Mouse (Mus musculus) stomach, embryonic 16.5 days (tissue): ENCODE results near the gene Pbld2. TPM values are rescaled to one million over a fixed set of nuclear protein-coding genes. Genes with fewer than 3 reads are reported as not detected.
A peak's percentile ranks its signal among the peaks of the same experiment; 100 is the strongest.

Experiments used
- ATAC-seq: fragments of 200-750 bp; cut with Nextera tagmentation; 2 replicates; pipeline ENCODE4 v1.8.0; 2017; ENCODE audit warnings: moderate number of reproducible peaks, moderate TSS enrichment; ENCODE audit not compliant: insufficient read depth, low FRiP score
- H3K27ac ChIP-seq: fragments of 300-500 bp; sonication (generic); 2 replicates; pipeline ENCODE4 v1.5.1; 2014; ENCODE audit warnings: low read length
- H3K27me3 ChIP-seq: fragments of 300-500 bp; sonication (generic); 2 replicates; pipeline ENCODE4 v1.6.1; 2014; ENCODE audit warnings: low read length, control low read depth, mixed read lengths; ENCODE audit not compliant: control insufficient read depth, insufficient read depth
- H3K36me3 ChIP-seq: fragments of 300-500 bp; sonication (generic); 2 replicates; pipeline ENCODE4 v1.6.1; 2014; ENCODE audit warnings: low read length; ENCODE audit not compliant: control insufficient read depth, insufficient read depth
- H3K4me1 ChIP-seq: fragments of 300-500 bp; sonication (generic); 2 replicates; pipeline ENCODE4 v1.6.1; 2014; ENCODE audit warnings: low read length, control low read depth, mixed read lengths; ENCODE audit not compliant: control insufficient read depth, insufficient read depth
- H3K4me2 ChIP-seq: fragments of 300-500 bp; sonication (generic); 2 replicates; pipeline ENCODE4 v1.6.1; 2014; ENCODE audit warnings: low read depth, low read length, mixed read lengths
- H3K4me3 ChIP-seq: fragments of 300-500 bp; sonication (generic); replicated peaks from 2 replicates; pipeline ENCODE4 v1.5.1; 2014; ENCODE audit warnings: mild to moderate bottlenecking, low read length
- H3K9ac ChIP-seq: fragments of 300-500 bp; sonication (generic); 2 replicates; pipeline ENCODE4 v1.6.1; 2014; ENCODE audit warnings: low read length
- H3K9me3 ChIP-seq: fragments of 300-500 bp; sonication (generic); replicated peaks from 2 replicates; pipeline ENCODE4 v1.6.1; 2016; ENCODE audit warnings: low read length, control low read depth; ENCODE audit not compliant: control insufficient read depth
- WGBS: fragments of 180-500 bp; shearing (Covaris S2); extraction: QIAGEN DNeasy Blood & Tissue Kit; methylation state at CpG from one replicate; pipeline ENCODE4 v1.1.7; 2014; 5-methylcytosine and 5-hydroxymethylcytosine counted together
- polyA plus RNA-seq: library from polyadenylated mRNA; unstranded; fragments of >200 nt; fragmentation: Nextera tagmentation; extraction: Ambion mirVana; gene quantifications from 2 replicates; pipeline ENCODE4 v1.2.1, GENCODE M21; 2015

Pbld2 gene
- polyA plus RNA-seq, 1 experiment from 2014 or later, result 5.2 TPM

GRCm38 (mm10) chr10:63022541-63023120 lies 1.5 kb upstream of the Pbld2 start:
- H3K4me3 ChIP-seq, result peak overlapping the region; percentile 96
- peaks cover 4% of the 10 kb centered on the region; the same call in 1 of the 2 replicates for H3K36me3 ChIP-seq
- peak overlapping the region; percentile 71 for H3K4me2 ChIP-seq
- WGBS, result under 1% methylated on average over 27 of the region's 27 CpGs
- no peaks in the 10 kb centered on the region for H3K9me3 ChIP-seq
- peaks cover 20% of the 10 kb centered on the region for H3K4me1 ChIP-seq
- H3K9ac ChIP-seq, result peak overlapping the region; percentile 99
- peak overlapping the region; percentile 100 for H3K27ac ChIP-seq
- no peaks in the 10 kb centered on the region for H3K27me3 ChIP-seq
- no peak for ATAC-seq

GRCm38 (mm10) chr10:63023121-63023748 lies 880 bp upstream of the Pbld2 start:
- peak overlapping the region; percentile 71 for H3K4me2 ChIP-seq
- peak overlapping the region; percentile 96 for H3K4me3 ChIP-seq
- peak overlapping the region; percentile 99 for H3K9ac ChIP-seq
- H3K36me3 ChIP-seq, result no peaks in the 10 kb centered on the region
- no peaks in the 10 kb centered on the region for H3K9me3 ChIP-seq
- under 1% methylated on average over 67 of the region's 68 CpGs for WGBS
- ATAC-seq, result peak; percentile 18
- no peaks in the 10 kb centered on the region for H3K27me3 ChIP-seq
- peak overlapping the region; percentile 100 for H3K27ac ChIP-seq
- H3K4me1 ChIP-seq, result peaks cover 20% of the 10 kb centered on the region

GRCm38 (mm10) chr10:63024580-63024910 lies 430 bp downstream of the Pbld2 start:
- H3K4me2 ChIP-seq, result peak overlapping the region; percentile 76
- peak overlapping the region; percentile 99 for H3K27ac ChIP-seq
- H3K9ac ChIP-seq, result peak overlapping the region; percentile 84
- no peaks in the 10 kb centered on the region for H3K27me3 ChIP-seq
- peak overlapping the region; percentile 96 for H3K4me3 ChIP-seq
- H3K9me3 ChIP-seq, result no peaks in the 10 kb centered on the region
- peak; percentile 48 for ATAC-seq
- peaks cover 20% of the 10 kb centered on the region for H3K4me1 ChIP-seq
- no peaks in the 10 kb centered on the region for H3K36me3 ChIP-seq
- 0% methylated on average over 8 of the region's 8 CpGs for WGBS

GRCm38 (mm10) chr10:63025016-63025415 lies 901 bp downstream of the Pbld2 start:
- Histone ChIP-seq H3K4me3 (peak overlapping the region; percentile 96), H3K36me3 (no peaks in the 10 kb centered on the region), H3K27me3 (no peaks in the 10 kb centered on the region), H3K9ac (peak overlapping the region; percentile 84), H3K27ac (peak overlapping the region; percentile 99), H3K4me1 (peaks cover 20% of the 10 kb centered on the region), H3K9me3 (no peaks in the 10 kb centered on the region), H3K4me2 (peak overlapping the region; percentile 76)
- 31% methylated on average over 2 of the region's 2 CpGs for WGBS
- no peak for ATAC-seq

- peak overlapping the region; percentile 99; the same call in 1 of the 2 replicates for H3K27ac ChIP-seq
- H3K36me3 ChIP-seq, result no peaks in the 10 kb centered on the region
- H3K4me2 ChIP-seq, result 0 out of 2 replicates have a peak overlapping the region, but pooled peaks have one; percentile 76
- no peak for ATAC-seq
- no peak overlapping the region for H3K9ac ChIP-seq
- H3K9me3 ChIP-seq, result no peaks in the 10 kb centered on the region
- peaks cover 20% of the 10 kb centered on the region for H3K4me1 ChIP-seq
- WGBS, result 59% methylated on average over 6 of the region's 6 CpGs
- no peak overlapping the region; the same call in 1 of the 2 replicates for H3K4me3 ChIP-seq
- H3K27me3 ChIP-seq, result no peaks in the 10 kb centered on the region
Measured at GRCm38 (mm10) chr10:63025491-63026011, 1.4 kb downstream of the Pbld2 start.

- no peaks in the 10 kb centered on the region for H3K27me3 ChIP-seq
- WGBS, result 53% methylated on average over 8 of the region's 8 CpGs
- no peak overlapping the region for H3K4me3 ChIP-seq
- no peak overlapping the region for H3K4me2 ChIP-seq
- H3K27ac ChIP-seq, result no peak overlapping the region
- H3K36me3 ChIP-seq, result no peaks in the 10 kb centered on the region
- no peak for ATAC-seq
- no peaks in the 10 kb centered on the region for H3K9me3 ChIP-seq
- H3K9ac ChIP-seq, result no peak overlapping the region
- peaks cover 16% of the 10 kb centered on the region for H3K4me1 ChIP-seq
Measured at GRCm38 (mm10) chr10:63026156-63026794, 2.2 kb downstream of the Pbld2 start.

GRCm38 (mm10) chr10:63026795-63027160 lies 2.7 kb downstream of the Pbld2 start:
- Histone ChIP-seq H3K9me3 (no peaks in the 10 kb centered on the region), H3K4me2 (no peak overlapping the region), H3K27me3 (no peaks in the 10 kb centered on the region), H3K9ac (no peak overlapping the region), H3K36me3 (no peaks in the 10 kb centered on the region), H3K4me3 (no peak overlapping the region), H3K27ac (no peak overlapping the region), H3K4me1 (peaks cover 12% of the 10 kb centered on the region)
- no peak for ATAC-seq
- WGBS, result 86% methylated on average over 6 of the region's 6 CpGs

- no peak overlapping the region for H3K4me2 ChIP-seq
- peaks cover 9% of the 10 kb centered on the region for H3K4me1 ChIP-seq
- no peaks in the 10 kb centered on the region for H3K36me3 ChIP-seq
- no peaks in the 10 kb centered on the region for H3K9me3 ChIP-seq
- ATAC-seq, result no peak
- no peak overlapping the region for H3K4me3 ChIP-seq
- 93% methylated on average over 10 of the region's 10 CpGs for WGBS
- H3K27me3 ChIP-seq, result no peaks in the 10 kb centered on the region
- no peak overlapping the region for H3K9ac ChIP-seq
- H3K27ac ChIP-seq, result no peak overlapping the region
Measured at GRCm38 (mm10) chr10:63027376-63028161, 3.5 kb downstream of the Pbld2 start.
